Mouse (Mus musculus): ENCODE measurements around the gene Asah2. TPM values are rescaled to one million over a fixed set of nuclear protein-coding genes. Genes with fewer than 3 reads are reported as not detected.
A peak's percentile ranks its signal among the peaks of the same experiment; 100 is the strongest.

Asah2 gene
- total RNA-seq, 1 experiment from 2014 or later: 31.3 TPM

DNA sequence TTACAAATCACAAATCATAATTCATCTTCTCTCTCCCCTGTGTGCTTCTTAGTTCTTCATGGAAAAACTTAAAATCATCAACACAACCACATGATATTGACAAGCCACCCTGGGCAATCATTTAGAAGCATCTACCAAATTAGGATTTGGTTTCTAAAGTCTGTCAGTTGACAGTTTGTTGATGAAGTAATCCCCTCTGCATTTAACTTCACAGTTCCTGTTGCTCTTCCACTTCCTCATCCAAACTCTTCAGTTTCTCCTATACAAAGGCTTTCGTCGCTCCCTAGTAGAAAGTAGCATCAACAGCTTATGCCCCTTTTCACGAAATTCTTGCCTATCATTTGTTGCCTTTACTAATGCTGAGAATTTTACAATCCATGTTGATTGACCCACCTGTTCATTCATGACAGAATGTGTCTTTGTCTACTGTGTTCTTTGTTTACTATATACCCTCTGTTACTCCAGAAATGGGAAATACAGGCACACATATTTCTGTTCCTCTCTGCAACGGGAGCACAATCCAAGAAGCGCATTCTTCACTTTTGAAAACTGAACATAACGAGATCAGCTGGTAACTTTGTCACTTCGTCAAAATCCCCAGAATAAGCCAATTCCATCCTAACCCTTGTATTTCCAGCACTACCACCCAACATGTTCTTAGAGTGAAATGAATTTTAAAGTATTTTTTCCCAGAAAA lies 157.1 kb downstream of the Asah2 start:
- peak in 1 of 2 experiments; percentile 48; a peak in 1 of 4 replicates for ATAC-seq (replicated peaks in 1 of 2; ENCODE audit: insufficient read depth in 1 of 2, low FRiP score in 2 of 2, low TSS enrichment in 1 of 2, low read depth in 1 of 2, poor library complexity in 2 of 2, severe bottlenecking in 2 of 2)

Other genes with a start within 250 kb of the Asah2 start
- gene A1cf, start 239.4 kb downstream of the Asah2 start, total RNA-seq (2017): 2.3 and 4.1 TPM in 2 replicates

All from hematopoietic stem cell, adult 5-6 weeks (primary cell).